Mouse (Mus musculus): ENCODE measurements around the gene Micu1. TPM values are rescaled to one million over a fixed set of nuclear protein-coding genes. Genes with fewer than 3 reads are reported as not detected.
"Not testable (repeated sequence)": the region's sequence is repeated elsewhere in the genome, so short reads cannot be mapped to it uniquely, and the experiment has no call there.

The Micu1 gene
- polyA plus RNA-seq, 1 experiment from 2014 or later, result 26.4 TPM

DNA sequence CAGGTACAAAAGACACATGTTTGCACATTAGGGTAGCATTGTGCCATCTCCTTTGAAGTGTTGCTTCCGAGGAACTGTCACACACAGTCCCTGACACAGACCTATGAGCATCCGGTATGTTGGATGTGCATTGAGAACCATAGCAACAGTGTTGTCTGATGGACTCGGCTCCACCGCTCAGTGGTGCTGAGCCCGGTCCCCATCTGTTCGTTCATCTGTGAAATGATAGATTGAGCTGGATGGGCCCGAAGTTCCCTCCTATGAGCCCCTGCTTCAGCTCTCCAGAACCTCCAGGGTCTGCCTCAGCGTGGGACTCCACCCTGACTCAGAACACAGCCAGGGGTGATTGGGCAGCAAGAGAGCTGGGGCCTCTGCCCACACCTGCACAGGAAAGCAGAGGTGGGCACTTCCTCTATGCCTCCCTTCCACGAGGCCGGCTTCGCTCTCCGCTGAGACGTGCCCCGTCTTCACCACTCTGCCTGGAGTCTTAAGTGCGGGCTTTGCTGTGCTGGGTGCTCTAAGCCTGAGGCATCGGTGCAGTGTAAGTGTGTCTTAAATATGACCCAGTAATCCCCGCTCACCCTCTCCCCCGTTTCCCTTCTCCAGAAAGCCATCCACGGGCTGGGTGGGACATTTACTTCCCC, 162.1 kb downstream of the Micu1 start:
- peaks cover 6% of the 10 kb centered on the region for H3K36me3 ChIP-seq (replicated peaks; ENCODE audit: insufficient read depth, low read length)
- H3K27me3 ChIP-seq (ENCODE audit: insufficient read depth, low read length), result no peaks in the 10 kb centered on the region
- TF ChIP-seq CTCF (IDR thresholded peaks at IDR 0.05; ENCODE audit: low read depth), result no peak
- no peak for TF ChIP-seq EP300 (IDR thresholded peaks at IDR 0.05; ENCODE audit: low read depth)
- H3K9me3 ChIP-seq (ENCODE audit: low read length), result no peaks in the 10 kb centered on the region
- H3K4me1 ChIP-seq (ENCODE audit: insufficient read depth), result no peaks in the 10 kb centered on the region
- no peak overlapping the region for H3K27ac ChIP-seq (ENCODE audit: low read depth)
- ATAC-seq (no peak), DNase-seq (no peak)
- WGBS (ENCODE audit: insufficient replicate concordance), result 82% methylated on average over 19 of the region's 19 CpGs
- no peak overlapping the region for H3K9ac ChIP-seq (replicated peaks)
- no peak overlapping the region for H3K4me3 ChIP-seq (ENCODE audit: low read depth, low read length)
- no peak overlapping the region for H3K4me2 ChIP-seq (ENCODE audit: low read depth, low read length)

DNA sequence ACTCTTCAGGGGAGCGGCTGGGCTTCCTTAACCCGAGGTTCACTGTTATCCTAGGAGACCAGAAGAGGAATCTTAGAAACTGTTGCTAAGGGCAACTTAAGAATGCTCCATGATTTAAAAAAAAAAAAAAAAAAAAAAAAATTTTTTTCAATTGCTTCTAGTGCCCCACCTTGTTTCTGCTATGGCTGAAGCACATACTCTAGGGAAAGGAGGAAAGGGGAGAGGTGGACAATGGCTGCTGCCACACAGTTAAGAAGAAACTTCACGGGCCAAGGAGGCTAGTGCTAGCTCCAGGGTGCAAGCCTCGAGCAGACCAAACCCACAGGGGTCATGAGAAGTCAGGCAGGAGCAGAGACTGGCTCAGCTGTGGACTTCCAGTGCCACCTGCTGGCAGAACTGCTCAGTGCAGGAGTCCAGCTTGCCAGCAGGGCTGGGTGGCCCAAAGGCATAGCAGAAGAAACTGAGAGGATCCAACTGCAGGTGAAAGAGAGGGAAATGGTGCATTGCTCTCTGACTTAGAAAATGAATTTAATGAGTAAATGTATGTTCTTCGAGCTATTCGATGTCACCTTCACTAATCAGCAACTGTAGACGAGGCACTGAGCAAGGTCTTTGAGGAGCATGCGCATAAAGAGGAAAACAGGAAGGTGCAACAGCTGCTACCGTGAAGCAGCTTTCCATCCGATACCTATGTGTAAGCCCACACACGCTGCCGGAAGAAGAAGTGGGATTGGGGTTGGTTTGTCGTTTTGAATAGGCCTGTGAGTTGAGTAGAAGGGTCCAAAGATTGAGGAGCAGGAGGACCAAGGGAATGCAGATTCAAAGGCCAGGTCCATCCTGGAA, 162.8 kb downstream of the Micu1 start:
- H3K4me3 ChIP-seq (ENCODE audit: low read depth, low read length), result no peak overlapping the region
- no peak overlapping the region for H3K27ac ChIP-seq (ENCODE audit: low read depth)
- no peaks in the 10 kb centered on the region for H3K9me3 ChIP-seq (ENCODE audit: low read length)
- ATAC-seq, result peak; percentile 89
- H3K4me1 ChIP-seq (ENCODE audit: insufficient read depth), result no peaks in the 10 kb centered on the region
- TF ChIP-seq EP300 (IDR thresholded peaks at IDR 0.05; ENCODE audit: low read depth), result no peak
- TF ChIP-seq CTCF (IDR thresholded peaks at IDR 0.05; ENCODE audit: low read depth), result peak; percentile 100
- no peak overlapping the region for H3K9ac ChIP-seq (replicated peaks)
- DNase-seq, result peak; percentile 91
- H3K4me2 ChIP-seq (ENCODE audit: low read depth, low read length), result no peak overlapping the region
- peaks cover 6% of the 10 kb centered on the region for H3K36me3 ChIP-seq (replicated peaks; ENCODE audit: insufficient read depth, low read length)
- WGBS (ENCODE audit: insufficient replicate concordance), result 28% methylated on average over 13 of the region's 13 CpGs
- H3K27me3 ChIP-seq (ENCODE audit: insufficient read depth, low read length), result no peaks in the 10 kb centered on the region

DNA sequence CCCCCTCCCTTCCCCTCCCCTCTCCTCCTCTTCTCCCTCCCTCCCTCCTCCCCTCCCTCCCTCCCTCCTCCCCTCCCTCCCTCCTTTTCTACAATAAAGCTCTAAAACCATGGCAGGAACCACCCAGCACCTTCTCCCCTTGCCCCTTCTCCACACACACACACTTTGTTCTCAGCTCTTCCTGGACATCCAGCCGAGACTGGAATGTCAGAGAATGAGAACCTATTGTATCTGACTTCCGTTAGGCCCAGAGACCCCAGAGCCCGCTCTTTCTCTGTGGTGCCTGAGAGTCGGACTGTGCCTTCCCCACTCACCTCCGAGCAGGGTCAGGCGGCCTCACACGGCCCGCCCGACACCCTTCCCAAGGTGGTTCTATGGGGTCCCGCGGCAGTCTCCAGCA, 166.0 kb downstream of the Micu1 start:
- H3K9me3 ChIP-seq (ENCODE audit: low read length), result no peaks in the 10 kb centered on the region
- no peak overlapping the region for H3K27ac ChIP-seq (ENCODE audit: low read depth)
- peaks cover 5% of the 10 kb centered on the region for H3K4me1 ChIP-seq (ENCODE audit: insufficient read depth)
- H3K4me2 ChIP-seq (ENCODE audit: low read depth, low read length), result no peak overlapping the region
- no peak for DNase-seq
- H3K27me3 ChIP-seq (ENCODE audit: insufficient read depth, low read length), result no peaks in the 10 kb centered on the region
- ATAC-seq, result no peak
- H3K36me3 ChIP-seq (replicated peaks; ENCODE audit: insufficient read depth, low read length), result peaks cover 6% of the 10 kb centered on the region
- no peak overlapping the region for H3K4me3 ChIP-seq (ENCODE audit: low read depth, low read length)
- 65% methylated on average over 11 of the region's 11 CpGs for WGBS (ENCODE audit: insufficient replicate concordance)
- TF ChIP-seq EP300 (IDR thresholded peaks at IDR 0.05; ENCODE audit: low read depth), result no peak
- TF ChIP-seq CTCF (IDR thresholded peaks at IDR 0.05; ENCODE audit: low read depth), result no peak
- H3K9ac ChIP-seq (replicated peaks), result no peak overlapping the region

DNA sequence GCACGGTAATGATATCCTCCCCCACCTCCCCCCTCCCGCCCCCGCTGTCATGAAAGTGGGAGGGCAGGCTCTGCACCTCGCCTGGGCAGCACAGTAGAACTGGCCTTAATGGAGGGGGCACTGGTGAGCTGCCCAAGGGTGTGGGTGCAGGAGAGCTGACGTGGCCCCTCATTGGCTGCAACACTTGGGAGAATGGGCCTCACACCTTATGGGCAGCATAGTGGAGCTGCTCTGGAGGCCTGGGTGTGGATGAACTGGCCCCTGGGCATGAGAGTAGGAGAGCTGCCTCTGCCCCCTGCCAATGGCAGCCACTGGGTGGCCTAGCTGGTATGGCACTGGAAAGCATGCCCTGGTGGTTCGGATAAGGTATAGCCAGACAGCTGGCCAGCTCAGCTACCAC, 167.8 kb downstream of the Micu1 start:
- Histone ChIP-seq H3K36me3 (replicated peaks; ENCODE audit: insufficient read depth, low read length) (no peaks in the 10 kb centered on the region), H3K9ac (replicated peaks) (no peak overlapping the region), H3K4me1 (ENCODE audit: insufficient read depth) (peaks cover 5% of the 10 kb centered on the region), H3K9me3 (ENCODE audit: low read length) (no peaks in the 10 kb centered on the region), H3K4me2 (ENCODE audit: low read depth, low read length) (no peak overlapping the region), H3K4me3 (ENCODE audit: low read depth, low read length) (no peak overlapping the region), H3K27me3 (ENCODE audit: insufficient read depth, low read length) (no peaks in the 10 kb centered on the region), H3K27ac (ENCODE audit: low read depth) (no peak overlapping the region)
- no peak for ATAC-seq
- no peak for DNase-seq
- 88% methylated on average over 5 of the region's 6 CpGs for WGBS (ENCODE audit: insufficient replicate concordance)
- TF ChIP-seq EP300 (IDR thresholded peaks at IDR 0.05; ENCODE audit: low read depth) (no peak), CTCF (IDR thresholded peaks at IDR 0.05; ENCODE audit: low read depth) (no peak)

DNA sequence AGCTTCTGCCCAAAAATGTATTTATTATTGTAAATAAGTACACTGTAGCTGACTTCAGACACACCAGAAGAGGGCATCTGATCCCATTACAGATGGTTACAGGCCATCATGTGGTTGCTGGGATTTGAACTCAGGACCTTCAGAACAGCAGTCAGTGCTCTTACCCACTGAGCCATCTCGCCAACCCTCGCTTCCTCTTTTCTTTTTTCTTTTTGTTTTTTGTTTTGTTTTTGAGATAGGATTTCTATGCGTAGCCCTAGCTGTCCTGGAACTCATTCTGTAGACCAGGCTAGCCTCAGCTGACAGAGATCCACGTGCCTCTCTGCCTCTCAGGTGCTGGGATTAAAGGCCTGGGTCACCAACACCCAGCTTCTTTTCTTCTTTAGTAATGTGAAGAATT, 170.4 kb downstream of the Micu1 start:
- not testable (repeated sequence) for DNase-seq; ATAC-seq; H3K27me3 ChIP-seq (ENCODE audit: insufficient read depth, low read length); H3K36me3 ChIP-seq (replicated peaks; ENCODE audit: insufficient read depth, low read length); H3K4me3 ChIP-seq (ENCODE audit: low read depth, low read length); H3K9me3 ChIP-seq (ENCODE audit: low read length)
- peak overlapping the region; percentile 94 for H3K27ac ChIP-seq (ENCODE audit: low read depth)
- peak overlapping the region; percentile 72 for H3K4me2 ChIP-seq (ENCODE audit: low read depth, low read length)
- WGBS (ENCODE audit: insufficient replicate concordance), result 88% methylated on average over 4 of the region's 4 CpGs
- peaks cover 11% of the 10 kb centered on the region for H3K4me1 ChIP-seq (ENCODE audit: insufficient read depth)
- peak overlapping the region; percentile 27 for H3K9ac ChIP-seq (replicated peaks)

GRCm38 (mm10) chr10:59873206-59873605, 170.9 kb downstream of the Micu1 start:
- ATAC-seq, result peak; percentile 67
- H3K4me3 ChIP-seq (ENCODE audit: low read depth, low read length), result peak overlapping the region; percentile 51
- TF ChIP-seq CTCF (IDR thresholded peaks at IDR 0.05; ENCODE audit: low read depth), result no peak
- TF ChIP-seq EP300 (IDR thresholded peaks at IDR 0.05; ENCODE audit: low read depth), result peak; percentile 94

More at GRCm38 (mm10) chr10:59873206-59873605, 170.9 kb downstream of the Micu1 start:
- DNase-seq, result peak; percentile 60
- peaks cover 14% of the 10 kb centered on the region for H3K4me1 ChIP-seq (ENCODE audit: insufficient read depth)
- peak overlapping the region; percentile 27 for H3K9ac ChIP-seq (replicated peaks)
- peak overlapping the region; percentile 94 for H3K27ac ChIP-seq (ENCODE audit: low read depth)
- WGBS (ENCODE audit: insufficient replicate concordance), result 60% methylated on average over 5 of the region's 5 CpGs
- no peaks in the 10 kb centered on the region for H3K9me3 ChIP-seq (ENCODE audit: low read length)
- H3K4me2 ChIP-seq (ENCODE audit: low read depth, low read length), result peak overlapping the region; percentile 72
- no peaks in the 10 kb centered on the region for H3K36me3 ChIP-seq (replicated peaks; ENCODE audit: insufficient read depth, low read length)
- no peaks in the 10 kb centered on the region for H3K27me3 ChIP-seq (ENCODE audit: insufficient read depth, low read length)
